Mouse (Mus musculus): ENCODE results near the gene Hivep2. TPM values are rescaled to one million over a fixed set of nuclear protein-coding genes. Genes with fewer than 3 reads are reported as not detected.

The Hivep2 gene
- polyA plus RNA-seq, 1 experiment from 2014 or later = 6.5 TPM

DNA sequence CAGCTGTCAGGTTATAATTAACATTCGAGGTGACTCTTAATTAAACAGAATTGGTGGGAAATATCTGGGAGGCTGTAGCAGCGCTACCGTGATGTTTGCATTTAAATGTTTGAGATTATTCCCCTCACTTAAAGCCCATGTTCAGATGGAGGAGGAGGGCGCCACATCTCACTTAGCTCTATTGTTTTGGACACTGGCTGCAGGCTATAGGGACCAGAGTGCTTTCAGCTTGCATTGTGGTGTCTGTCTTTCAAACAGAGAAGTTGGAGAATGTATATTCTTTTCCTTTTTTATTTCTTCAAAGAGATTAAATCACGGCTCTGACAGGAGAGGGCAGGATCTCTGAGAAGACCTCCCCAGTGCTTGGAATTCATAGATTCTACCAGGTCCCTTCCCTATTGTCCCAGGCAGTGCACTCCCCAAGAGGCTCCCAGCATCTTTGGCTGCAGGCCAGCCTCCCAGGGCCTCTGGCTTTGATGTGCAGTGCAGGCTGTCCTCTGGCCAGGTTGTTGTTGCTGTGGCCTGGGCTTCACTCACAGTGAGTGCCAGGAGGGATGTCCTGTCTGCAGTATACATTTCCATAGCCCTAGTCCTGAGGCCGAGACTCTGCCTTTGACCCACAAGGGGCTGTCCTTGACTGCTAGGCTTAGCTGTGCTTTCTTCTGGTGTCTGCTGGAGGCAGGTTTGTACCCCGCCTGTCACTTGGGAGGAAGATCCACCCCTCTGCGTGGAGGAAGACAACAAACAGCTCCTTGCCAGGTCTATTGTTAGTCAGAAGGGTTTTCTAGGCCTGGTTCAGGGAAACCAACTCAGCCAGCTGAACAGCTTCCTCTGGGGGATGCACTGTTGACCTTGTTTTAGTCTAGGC lies 90.9 kb downstream of the Hivep2 start:
- Histone ChIP-seq H3K27ac (peak overlapping the region; percentile 58), H3K4me1 (peaks cover 22% of the 10 kb centered on the region), H3K4me2 (replicated peaks) (no peak overlapping the region), H3K9ac (no peak overlapping the region), H3K9me3 (replicated peaks) (no peaks in the 10 kb centered on the region), H3K27me3 (no peaks in the 10 kb centered on the region), H3K36me3 (no peaks in the 10 kb centered on the region), H3K4me3 (no peak overlapping the region)
- ATAC-seq (ENCODE audit: low FRiP score) = peak; percentile 82
- WGBS = 23% methylated on average over 8 of the region's 8 CpGs

DNA sequence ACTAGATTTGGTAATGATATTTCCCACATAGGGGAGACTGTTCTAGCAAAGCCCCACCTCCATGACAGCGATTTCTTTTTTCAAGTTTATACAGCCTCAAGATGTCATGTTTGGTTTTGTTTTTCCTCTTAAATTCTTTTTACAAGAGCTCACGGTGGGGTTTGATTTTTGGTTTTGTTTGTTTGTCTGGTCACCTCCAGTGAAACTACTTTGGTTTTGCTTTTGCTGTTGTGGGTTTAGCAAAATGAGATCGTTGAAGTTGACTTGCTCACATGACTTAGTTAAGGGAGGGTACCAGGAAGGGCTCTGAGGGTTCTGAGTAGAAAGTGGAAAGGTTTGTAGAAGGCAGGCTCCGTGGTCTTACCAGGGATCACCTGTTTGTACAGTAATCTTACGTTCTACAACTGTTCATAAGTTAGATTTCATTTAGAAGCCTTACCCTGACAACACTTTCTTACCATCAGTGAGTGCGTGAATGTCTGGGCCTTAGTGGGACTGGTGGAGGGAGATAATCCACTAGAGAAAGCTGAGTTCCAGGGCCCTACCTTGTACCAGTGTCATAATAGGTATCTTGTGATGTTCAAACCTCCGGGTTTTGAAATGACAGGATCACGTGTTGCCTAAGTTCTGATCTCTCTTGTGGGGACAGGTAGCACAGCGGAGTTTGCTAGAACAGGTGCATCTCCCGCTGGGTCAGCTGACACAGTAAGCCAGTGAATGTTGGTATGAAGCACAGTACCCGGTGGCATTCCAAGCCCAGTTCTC lies 92.1 kb downstream of the Hivep2 start:
- WGBS = 93% methylated on average over 11 of the region's 11 CpGs
- Histone ChIP-seq H3K9me3 (replicated peaks) (no peaks in the 10 kb centered on the region), H3K4me3 (no peak overlapping the region)

DNA sequence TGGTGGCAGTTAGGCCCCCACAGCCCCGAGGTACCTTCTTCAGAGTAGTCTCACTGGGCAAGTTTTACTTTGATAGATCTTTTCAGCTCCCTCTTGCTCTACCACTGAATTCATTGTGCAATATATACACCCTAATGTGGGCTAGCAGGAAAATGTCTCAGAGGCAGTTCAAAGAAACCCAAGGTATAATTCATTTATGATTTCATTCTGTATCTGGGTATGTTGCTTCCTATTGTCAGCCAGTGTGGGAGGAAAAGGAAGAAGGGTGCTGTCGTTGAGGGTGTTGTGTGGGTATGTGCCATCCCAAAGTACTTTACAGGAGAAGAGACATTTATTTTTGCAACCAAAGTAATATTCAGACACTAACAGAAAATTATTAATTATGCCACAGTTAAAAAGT lies 92.9 kb downstream of the Hivep2 start:
- Histone ChIP-seq H3K4me2 (replicated peaks) (no peak overlapping the region), H3K9me3 (replicated peaks) (no peaks in the 10 kb centered on the region), H3K36me3 (no peaks in the 10 kb centered on the region), H3K27ac (no peak overlapping the region), H3K9ac (no peak overlapping the region), H3K4me3 (no peak overlapping the region), H3K27me3 (no peaks in the 10 kb centered on the region), H3K4me1 (peaks cover 22% of the 10 kb centered on the region)
- 76% methylated on average over 2 of the region's 2 CpGs for whole genome bisulfite sequencing
- no peak for ATAC-seq (ENCODE audit: low FRiP score)

More for the DNA sequence above, 92.1 kb downstream of the Hivep2 start:
- H3K4me2 ChIP-seq (replicated peaks) = no peak overlapping the region
- H3K27me3 ChIP-seq = no peaks in the 10 kb centered on the region
- no peak overlapping the region for H3K27ac ChIP-seq
- ATAC-seq (ENCODE audit: low FRiP score) = no peak
- no peak overlapping the region for H3K9ac ChIP-seq
- no peaks in the 10 kb centered on the region for H3K36me3 ChIP-seq
- H3K4me1 ChIP-seq = peaks cover 22% of the 10 kb centered on the region

DNA sequence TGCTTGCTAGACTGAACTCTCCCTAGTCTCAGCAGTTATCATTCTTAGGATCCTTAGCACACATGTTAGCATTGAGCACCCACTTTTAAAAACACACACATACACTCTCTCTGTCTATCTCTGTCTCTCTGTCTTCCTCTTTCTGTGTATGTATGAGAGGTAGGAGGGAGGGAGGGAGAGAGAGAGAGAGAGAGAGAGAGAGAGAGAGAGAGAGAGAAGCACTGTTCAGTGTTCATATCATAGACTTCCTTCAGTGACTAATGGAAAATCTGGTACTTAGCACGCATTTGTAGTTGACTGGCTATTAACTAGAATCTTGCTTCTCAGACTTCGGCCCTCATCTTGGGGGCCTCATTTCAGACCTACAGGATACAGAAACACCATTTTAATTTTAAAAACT lies 93.7 kb downstream of the Hivep2 start:
- Histone ChIP-seq H3K9me3 (replicated peaks) (no peaks in the 10 kb centered on the region), H3K4me2 (replicated peaks) (no peak overlapping the region), H3K4me1 (peaks cover 22% of the 10 kb centered on the region), H3K36me3 (no peaks in the 10 kb centered on the region), H3K27me3 (no peaks in the 10 kb centered on the region), H3K4me3 (no peak overlapping the region), H3K9ac (no peak overlapping the region), H3K27ac (no peak overlapping the region)
- ATAC-seq (ENCODE audit: low FRiP score) = no peak
- WGBS = 85% methylated on average over 2 of the region's 2 CpGs

DNA sequence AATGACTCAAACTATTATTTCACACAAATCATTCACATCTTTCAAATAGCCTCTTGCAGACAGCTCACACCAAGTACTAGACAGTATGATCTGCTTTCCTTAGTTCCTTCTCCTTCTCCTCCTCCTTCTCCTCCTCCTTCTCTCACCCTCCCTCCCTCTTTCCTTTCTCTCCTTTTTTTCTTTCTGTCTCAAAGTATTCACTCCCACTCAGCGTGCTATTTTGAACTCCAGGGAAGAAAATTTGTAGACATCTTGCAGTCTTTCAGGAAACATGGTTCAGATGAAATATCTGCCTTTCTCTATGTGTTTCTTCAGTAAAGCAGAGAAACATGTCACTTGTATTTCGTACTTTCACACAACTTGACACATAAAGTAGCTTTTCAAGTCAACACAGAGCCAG lies 94.4 kb downstream of the Hivep2 start:
- Histone ChIP-seq H3K27ac (no peak overlapping the region), H3K4me2 (replicated peaks) (no peak overlapping the region), H3K4me3 (no peak overlapping the region), H3K9ac (no peak overlapping the region), H3K9me3 (replicated peaks) (no peaks in the 10 kb centered on the region), H3K36me3 (no peaks in the 10 kb centered on the region), H3K27me3 (no peaks in the 10 kb centered on the region), H3K4me1 (peaks cover 22% of the 10 kb centered on the region)
- no peak for ATAC-seq (ENCODE audit: low FRiP score)
- WGBS = 84% methylated on average over 2 of the region's 2 CpGs

DNA sequence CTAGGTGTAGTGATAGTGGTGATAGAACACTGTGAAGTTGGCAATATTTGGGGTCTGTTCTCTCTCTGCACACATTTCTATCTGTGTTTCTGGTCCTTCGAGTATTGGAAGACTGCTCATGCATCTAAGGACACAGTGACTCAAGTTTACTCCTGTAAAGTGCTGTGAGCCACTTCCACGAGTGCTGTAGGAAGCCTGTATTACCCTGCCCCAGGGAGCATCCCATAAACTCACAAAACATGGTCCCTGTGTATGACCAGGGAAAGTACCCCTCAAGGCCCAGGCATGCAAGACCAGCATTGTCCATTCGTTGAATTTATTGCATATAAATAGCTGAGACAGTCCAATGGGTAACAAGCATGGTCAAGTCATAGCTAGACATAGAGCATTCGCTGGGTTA lies 97.4 kb downstream of the Hivep2 start:
- 83% methylated on average over 4 of the region's 4 CpGs for WGBS
- no peaks in the 10 kb centered on the region for H3K27me3 ChIP-seq
- H3K9ac ChIP-seq = no peak overlapping the region
- H3K27ac ChIP-seq = no peak overlapping the region
- no peak overlapping the region for H3K4me2 ChIP-seq (replicated peaks)
- no peaks in the 10 kb centered on the region for H3K36me3 ChIP-seq
- no peak for ATAC-seq (ENCODE audit: low FRiP score)
- H3K4me1 ChIP-seq = no peaks in the 10 kb centered on the region
- H3K4me3 ChIP-seq = no peak overlapping the region
- H3K9me3 ChIP-seq (replicated peaks) = no peaks in the 10 kb centered on the region

DNA sequence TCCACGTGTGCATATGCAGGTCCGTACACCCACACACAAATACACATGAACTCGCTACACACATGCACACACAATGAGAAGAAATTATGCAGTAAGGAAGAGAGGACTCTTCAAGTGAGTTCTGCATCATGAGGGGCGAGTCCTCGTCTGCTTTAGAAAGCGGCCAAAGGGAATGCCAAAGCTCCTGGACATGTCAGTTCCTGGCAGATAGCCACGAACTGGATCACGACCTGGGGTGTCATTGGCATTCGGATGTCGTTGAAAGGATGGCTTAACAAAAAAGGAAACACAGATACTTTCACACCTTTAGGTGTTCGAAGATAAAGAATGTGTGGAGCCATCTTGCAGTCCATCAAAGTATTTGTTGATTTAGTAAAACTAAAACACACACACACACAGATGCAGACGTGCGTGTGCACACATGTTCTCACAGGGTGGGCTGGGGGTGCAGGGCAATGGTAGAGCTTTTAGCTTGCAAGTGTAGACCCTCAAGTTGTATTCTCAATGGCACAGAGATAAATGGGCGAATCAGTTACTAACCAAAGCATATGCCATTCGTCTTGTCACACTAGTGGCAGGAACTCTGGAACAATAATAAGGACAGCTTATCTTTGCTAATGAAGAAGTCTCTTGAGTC lies 99.0 kb downstream of the Hivep2 start:
- Histone ChIP-seq H3K36me3 (no peaks in the 10 kb centered on the region), H3K27me3 (no peaks in the 10 kb centered on the region), H3K4me1 (no peaks in the 10 kb centered on the region), H3K4me3 (no peak overlapping the region), H3K9me3 (replicated peaks) (no peaks in the 10 kb centered on the region), H3K9ac (no peak overlapping the region), H3K4me2 (replicated peaks) (no peak overlapping the region), H3K27ac (no peak overlapping the region)
- 83% methylated on average over 15 of the region's 15 CpGs for WGBS
- ATAC-seq (ENCODE audit: low FRiP score) = no peak

DNA sequence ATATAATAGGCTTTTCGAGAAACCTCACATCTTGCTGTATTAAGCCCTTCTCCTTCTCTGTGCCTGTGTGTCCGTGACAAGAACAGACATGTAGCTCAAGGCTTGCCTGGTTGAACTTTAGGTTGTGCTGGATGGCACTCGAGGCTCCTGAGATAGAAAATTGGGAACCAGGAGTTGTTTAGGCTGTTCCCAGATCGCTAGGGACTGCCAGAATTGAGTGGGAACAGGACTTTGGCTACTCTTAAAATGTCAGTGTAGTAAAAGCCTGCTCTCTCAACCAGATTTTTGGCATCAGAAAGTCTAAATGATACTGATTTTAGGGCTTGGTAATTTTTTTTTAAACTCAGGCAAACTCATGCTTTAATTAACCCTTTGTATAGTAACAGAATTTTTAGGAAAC lies 101.9 kb downstream of the Hivep2 start:
- no peak overlapping the region for H3K4me3 ChIP-seq
- WGBS = 87% methylated on average over 4 of the region's 4 CpGs
- H3K36me3 ChIP-seq = no peaks in the 10 kb centered on the region
- no peak overlapping the region for H3K9ac ChIP-seq
- no peaks in the 10 kb centered on the region for H3K27me3 ChIP-seq
- no peak for ATAC-seq (ENCODE audit: low FRiP score)
- no peak overlapping the region for H3K27ac ChIP-seq
- no peaks in the 10 kb centered on the region for H3K9me3 ChIP-seq (replicated peaks)
- no peaks in the 10 kb centered on the region for H3K4me1 ChIP-seq
- H3K4me2 ChIP-seq (replicated peaks) = no peak overlapping the region

DNA sequence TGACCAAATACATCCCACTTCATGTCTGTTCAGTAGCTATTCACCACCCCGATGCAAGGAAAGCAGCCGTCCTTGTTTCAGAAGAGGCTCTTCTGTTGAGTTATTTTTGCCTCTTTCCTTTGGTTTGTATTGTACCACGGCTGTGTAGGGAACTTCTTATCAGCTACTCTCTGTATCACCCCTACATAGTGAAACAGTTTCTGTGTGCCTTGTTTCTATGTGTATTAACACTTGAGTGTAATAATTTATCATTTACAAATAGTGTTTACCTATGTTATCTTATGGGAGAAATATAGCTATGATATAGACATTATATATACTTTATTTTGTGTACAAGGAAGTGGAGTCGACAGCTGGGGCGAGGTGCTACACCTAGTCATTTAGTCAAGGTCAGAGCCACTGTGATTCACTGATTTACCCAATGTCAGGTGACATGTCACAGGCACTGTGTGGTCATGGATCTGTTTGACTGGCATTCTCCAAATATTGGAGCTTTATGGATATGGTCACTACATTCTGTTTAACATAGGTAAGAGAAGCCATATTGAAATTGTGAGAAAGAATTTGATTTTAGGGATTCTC lies 104.7 kb downstream of the Hivep2 start:
- Histone ChIP-seq H3K27ac (no peak overlapping the region), H3K4me2 (replicated peaks) (no peak overlapping the region), H3K4me3 (no peak overlapping the region), H3K9ac (no peak overlapping the region), H3K36me3 (no peaks in the 10 kb centered on the region), H3K9me3 (replicated peaks) (no peaks in the 10 kb centered on the region), H3K27me3 (no peaks in the 10 kb centered on the region), H3K4me1 (no peaks in the 10 kb centered on the region)
- 88% methylated on average over 5 of the region's 5 CpGs for WGBS
- ATAC-seq (ENCODE audit: low FRiP score) = no peak

DNA sequence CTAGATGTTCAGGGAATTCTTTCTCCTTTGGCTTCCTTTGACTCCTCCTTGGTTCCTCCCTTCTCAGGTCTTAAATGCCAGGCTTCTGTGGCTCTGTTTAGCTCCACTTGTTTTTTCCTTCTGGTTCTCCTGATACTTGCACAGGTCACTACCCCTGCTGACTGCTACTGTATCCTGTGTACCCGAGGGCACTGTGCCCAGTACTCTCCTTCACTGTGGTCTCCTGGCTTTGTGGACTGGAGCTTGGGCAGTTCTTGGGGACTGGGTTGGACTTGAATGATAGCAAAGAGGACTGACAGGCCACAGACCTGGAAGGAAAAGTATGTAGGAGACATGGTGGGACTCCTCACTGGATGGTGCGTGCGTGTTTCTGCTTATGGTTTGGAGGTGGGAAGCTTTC lies 106.6 kb downstream of the Hivep2 start:
- no peaks in the 10 kb centered on the region for H3K27me3 ChIP-seq
- no peak overlapping the region for H3K9ac ChIP-seq
- no peak overlapping the region for H3K4me3 ChIP-seq
- no peaks in the 10 kb centered on the region for H3K36me3 ChIP-seq
- no peak overlapping the region for H3K4me2 ChIP-seq (replicated peaks)
- ATAC-seq (ENCODE audit: low FRiP score) = no peak
- no peaks in the 10 kb centered on the region for H3K4me1 ChIP-seq
- H3K9me3 ChIP-seq (replicated peaks) = no peaks in the 10 kb centered on the region
- WGBS = 86% methylated on average over 3 of the region's 3 CpGs
- no peak overlapping the region for H3K27ac ChIP-seq

DNA sequence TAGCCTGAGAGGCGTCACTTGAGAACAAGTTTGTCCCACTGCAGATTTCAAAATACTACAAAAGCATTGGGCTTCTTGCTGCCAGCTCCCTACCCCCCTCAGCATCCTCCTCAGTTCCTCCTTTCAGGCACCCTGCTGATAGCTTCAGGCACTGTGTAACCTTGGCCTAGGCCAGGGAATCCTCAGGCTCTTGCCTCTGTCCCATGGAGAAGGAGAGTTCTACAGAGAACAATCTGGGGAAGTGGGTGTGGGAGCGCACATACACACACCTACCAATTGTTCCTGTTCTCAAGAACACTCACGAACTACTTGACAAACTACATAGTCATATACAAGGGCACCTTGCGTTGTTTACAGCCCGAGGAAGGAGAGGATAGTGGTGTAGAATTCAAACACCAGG lies 109.9 kb downstream of the Hivep2 start:
- Histone ChIP-seq H3K36me3 (no peaks in the 10 kb centered on the region), H3K9ac (no peak overlapping the region), H3K4me1 (no peaks in the 10 kb centered on the region), H3K4me2 (replicated peaks) (no peak overlapping the region), H3K27ac (no peak overlapping the region), H3K9me3 (replicated peaks) (no peaks in the 10 kb centered on the region), H3K4me3 (no peak overlapping the region), H3K27me3 (no peaks in the 10 kb centered on the region)
- ATAC-seq (ENCODE audit: low FRiP score) = no peak
- 88% methylated on average over 5 of the region's 5 CpGs for WGBS

DNA sequence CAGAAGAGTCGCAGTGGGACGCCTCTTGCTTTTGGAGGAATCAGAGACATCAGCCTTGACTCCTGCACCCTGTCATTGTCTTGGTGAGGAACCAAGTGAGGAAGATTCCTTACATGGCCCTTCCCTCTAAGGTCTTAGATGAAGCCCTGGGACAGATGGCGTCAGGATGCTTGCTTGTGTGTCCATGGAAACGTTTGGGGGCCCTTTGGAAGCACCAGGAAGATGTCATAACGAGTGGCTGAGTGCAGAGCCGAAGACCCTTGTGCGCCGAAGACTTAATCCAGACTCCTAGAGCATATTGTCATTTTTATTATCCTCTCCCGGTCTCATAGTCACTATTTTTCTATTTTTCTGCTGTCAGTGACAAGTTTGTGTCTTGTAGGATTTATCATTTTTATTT lies 111.0 kb downstream of the Hivep2 start:
- H3K9me3 ChIP-seq (replicated peaks) = no peaks in the 10 kb centered on the region
- no peak overlapping the region for H3K4me2 ChIP-seq (replicated peaks)
- no peak for ATAC-seq (ENCODE audit: low FRiP score)
- 66% methylated on average over 9 of the region's 9 CpGs for WGBS
- no peak overlapping the region for H3K9ac ChIP-seq
- no peaks in the 10 kb centered on the region for H3K27me3 ChIP-seq
- H3K27ac ChIP-seq = no peak overlapping the region
- H3K36me3 ChIP-seq = no peaks in the 10 kb centered on the region
- H3K4me1 ChIP-seq = no peaks in the 10 kb centered on the region
- no peak overlapping the region for H3K4me3 ChIP-seq
